Mouse (Mus musculus) left cerebral cortex, postnatal 4 days (tissue): ENCODE measurements around the gene Slc22a23. TPM values are rescaled to one million over a fixed set of nuclear protein-coding genes. Genes with fewer than 3 reads are reported as not detected.
A peak's percentile ranks its signal among the peaks of the same experiment; 100 is the strongest.

ENCODE experiments used
- DNase-seq: peaks from one replicate; pipeline ENCODE4 v3.0.0-alpha.2; 2022
- intact Hi-C: fragments of 180-260 bp; cut with DNase I; formaldehyde crosslinking; loops from one replicate; pipeline ENCODE4 v1.15.1; 2025
- total RNA-seq, 2 experiments: library from RNA; stranded (reverse); gene quantifications; 2 replicates each; pipeline ENCODE4 v1.2.3; 2021

Gene Slc22a23
- total RNA-seq, 2 experiments from 2014 or later: 78.6 to 83.1 TPM

GRCm38 (mm10) chr13:34195676-34196075 lies 149.3 kb downstream of the Slc22a23 start:
- intact Hi-C loops: no loop called here
- no peak for DNase-seq

- intact Hi-C loops: no loop called here
- no peak for DNase-seq
Observed at GRCm38 (mm10) chr13:34193384-34193783, 151.6 kb downstream of the Slc22a23 start.

GRCm38 (mm10) chr13:34192414-34193191 lies 152.4 kb downstream of the Slc22a23 start:
- intact Hi-C loops: no loop called here
- peak; percentile 20 for DNase-seq

GRCm38 (mm10) chr13:34187571-34187970 lies 157.4 kb downstream of the Slc22a23 start:
- intact Hi-C loops: loop anchor here (5.0 to 10.0 kb wide), 2 partner anchors 155 to 677 kb away; no protein-coding TSS in a partner anchor
- peak; percentile 66 for DNase-seq

- DNase-seq: no peak
- intact Hi-C loops: loop anchor here (5.0 to 10.0 kb wide), 2 partner anchors 157 to 679 kb away; no protein-coding TSS in a partner anchor
Observed at GRCm38 (mm10) chr13:34185371-34185770, 159.6 kb downstream of the Slc22a23 start.

GRCm38 (mm10) chr13:34181624-34182023 lies 163.4 kb downstream of the Slc22a23 start:
- intact Hi-C loops: loop anchor here (10.0 kb wide), 1 partner anchor 683 kb away; no protein-coding TSS in a partner anchor
- DNase-seq: no peak

- intact Hi-C loops: no loop called here
- no peak for DNase-seq
Observed at GRCm38 (mm10) chr13:34174025-34174424, 171.0 kb downstream of the Slc22a23 start.

GRCm38 (mm10) chr13:34163304-34163975 lies 181.5 kb downstream of the Slc22a23 start:
- intact Hi-C loops: no loop called here
- DNase-seq: no peak

GRCm38 (mm10) chr13:34162491-34163303 lies 182.3 kb downstream of the Slc22a23 start, which contains the start of gene Psmg4:
Gene Psmg4 (plus strand): TSS chr13:34162964.
- DNase-seq: peak; percentile 95
- intact Hi-C loops: no loop called here

- no peak for DNase-seq
- intact Hi-C loops: no loop called here
Observed at GRCm38 (mm10) chr13:34159926-34160325, 185.1 kb downstream of the Slc22a23 start.

- intact Hi-C loops: no loop called here
- DNase-seq: no peak
Observed at GRCm38 (mm10) chr13:34157596-34158157, 187.3 kb downstream of the Slc22a23 start.

GRCm38 (mm10) chr13:34156840-34157185 lies 188.2 kb downstream of the Slc22a23 start:
- DNase-seq: peak; percentile 86
- intact Hi-C loops: no loop called here

GRCm38 (mm10) chr13:34156133-34156839 lies 188.7 kb downstream of the Slc22a23 start:
- intact Hi-C loops: no loop called here
- no peak for DNase-seq

- intact Hi-C loops: loop anchor here (2.0 kb wide), 2 partner anchors 22 to 108 kb away; no protein-coding TSS in a partner anchor
- DNase-seq: peak; percentile 72
Observed at GRCm38 (mm10) chr13:34154931-34155272, 190.1 kb downstream of the Slc22a23 start.

GRCm38 (mm10) chr13:34154217-34154930 lies 190.6 kb downstream of the Slc22a23 start:
- intact Hi-C loops: loop anchor here (2.0 kb wide), 2 partner anchors 22 to 108 kb away; no protein-coding TSS in a partner anchor
- peak; percentile 90 for DNase-seq

GRCm38 (mm10) chr13:34153254-34154011 lies 191.5 kb downstream of the Slc22a23 start:
- intact Hi-C loops: loop anchor here (2.0 kb wide), 2 partner anchors 21 to 107 kb away; no protein-coding TSS in a partner anchor
- DNase-seq: peak; percentile 63

GRCm38 (mm10) chr13:34152695-34153094 lies 192.3 kb downstream of the Slc22a23 start:
- DNase-seq: no peak
- intact Hi-C loops: no loop called here

- no peak for DNase-seq
- intact Hi-C loops: no loop called here
Observed at GRCm38 (mm10) chr13:34151425-34151824, 193.6 kb downstream of the Slc22a23 start.
